Mouse (Mus musculus) lung, embryonic 14.5 days (tissue): ENCODE data around the gene Ang. TPM values are rescaled to one million over a fixed set of nuclear protein-coding genes. Genes with fewer than 3 reads are reported as not detected.

Experiments
- ATAC-seq: fragments of 200-750 bp; cut with Nextera tagmentation; 2 replicates; pipeline ENCODE4 v1.8.0; 2017; ENCODE audit warnings: mild to moderate bottlenecking, moderate TSS enrichment, moderate library complexity; ENCODE audit not compliant: insufficient read depth
- DNase-seq: peaks from one replicate; pipeline ENCODE4 v3.0.0-alpha.2; 2015
- H3K27ac ChIP-seq: fragments of 300-500 bp; sonication (generic); 2 replicates; pipeline ENCODE4 v1.5.1; 2014; ENCODE audit warnings: low read depth, mild to moderate bottlenecking, moderate library complexity
- H3K27me3 ChIP-seq: fragments of 300-500 bp; sonication (generic); 2 replicates; pipeline ENCODE4 v1.6.1; 2014; ENCODE audit warnings: low read length, control low read depth; ENCODE audit not compliant: insufficient read depth
- H3K36me3 ChIP-seq: fragments of 300-500 bp; sonication (generic); 2 replicates; pipeline ENCODE4 v1.6.1; 2014; ENCODE audit warnings: control low read depth; ENCODE audit not compliant: insufficient read depth
- H3K4me1 ChIP-seq: fragments of 300-500 bp; sonication (generic); 2 replicates; pipeline ENCODE4 v1.6.1; 2014; ENCODE audit warnings: antibody characterized with exemption, control low read depth; ENCODE audit not compliant: insufficient read depth
- H3K4me2 ChIP-seq: fragments of 300-500 bp; sonication (generic); 2 replicates; pipeline ENCODE4 v1.6.1; 2014; ENCODE audit warnings: mild to moderate bottlenecking
- H3K4me3 ChIP-seq: fragments of 300-500 bp; sonication (generic); 2 replicates; pipeline ENCODE4 v1.5.1; 2014; ENCODE audit warnings: low read depth, low read length
- H3K9ac ChIP-seq: fragments of 300-500 bp; sonication (generic); 2 replicates; pipeline ENCODE4 v1.6.1; 2014
- H3K9me3 ChIP-seq: fragments of 300-500 bp; sonication (generic); 2 replicates; pipeline ENCODE4 v1.6.1; 2016; ENCODE audit warnings: low read depth, low read length, control low read depth
- CTCF ChIP-seq: IDR thresholded peaks from 2 replicates; pipeline ENCODE4 v1.5.1; 2016; ENCODE audit warnings: antibody characterized with exemption, low read depth
- WGBS: fragments of 180-500 bp; shearing (Covaris S2); extraction: QIAGEN DNeasy Blood & Tissue Kit; methylation state at CpG from one replicate; pipeline ENCODE4 v1.1.7; 2014; 5-methylcytosine and 5-hydroxymethylcytosine counted together
- polyA plus RNA-seq: library from polyadenylated mRNA; unstranded; fragments of >200 nt; fragmentation: Nextera tagmentation; extraction: Ambion mirVana; gene quantifications from 2 replicates; pipeline ENCODE4 v1.2.1, GENCODE M21; 2014

Ang gene
- polyA plus RNA-seq, 1 experiment from 2014 or later: 5.6 TPM

GRCm38 (mm10) chr14:51088166-51088969 is 2.6 kb upstream of the Ang start:
- no peaks in the 10 kb centered on the region for H3K9me3 ChIP-seq
- H3K4me2 ChIP-seq: peak overlapping the region; percentile 82
- TF ChIP-seq CTCF: no peak
- no peaks in the 10 kb centered on the region for H3K36me3 ChIP-seq
- peak overlapping the region; percentile 84 for H3K27ac ChIP-seq
- H3K4me1 ChIP-seq: 0 out of 2 replicates have a peak, but pooled peaks cover 8% of the 10 kb centered on the region
- peak overlapping the region; percentile 59 for H3K9ac ChIP-seq
- DNase-seq (peak; percentile 93), ATAC-seq (peak; percentile 18)
- H3K4me3 ChIP-seq: peak overlapping the region; percentile 59
- no peaks in the 10 kb centered on the region for H3K27me3 ChIP-seq
- WGBS: under 1% methylated on average over 23 of the region's 23 CpGs

GRCm38 (mm10) chr14:51088970-51089673 is 1.8 kb upstream of the Ang start:
- H3K9me3 ChIP-seq: no peaks in the 10 kb centered on the region
- under 1% methylated on average over 34 of the region's 34 CpGs for WGBS
- H3K4me1 ChIP-seq: 0 out of 2 replicates have a peak, but pooled peaks cover 8% of the 10 kb centered on the region
- peak overlapping the region; percentile 82 for H3K4me2 ChIP-seq
- no peak for TF ChIP-seq CTCF
- ATAC-seq (peak; percentile 94), DNase-seq (peak; percentile 99)
- H3K27ac ChIP-seq: peak overlapping the region; percentile 91
- H3K9ac ChIP-seq: peak overlapping the region; percentile 59
- no peaks in the 10 kb centered on the region for H3K36me3 ChIP-seq
- peak overlapping the region; percentile 59 for H3K4me3 ChIP-seq
- no peaks in the 10 kb centered on the region for H3K27me3 ChIP-seq

- WGBS: under 1% methylated on average over 15 of the region's 15 CpGs
- ATAC-seq (no peak), DNase-seq (no peak)
- peak overlapping the region; percentile 52 for H3K9ac ChIP-seq
- peak overlapping the region; percentile 91 for H3K27ac ChIP-seq
- H3K9me3 ChIP-seq: no peaks in the 10 kb centered on the region
- H3K27me3 ChIP-seq: no peaks in the 10 kb centered on the region
- H3K4me2 ChIP-seq: peak overlapping the region; percentile 82
- 0 out of 2 replicates have a peak, but pooled peaks cover 8% of the 10 kb centered on the region for H3K4me1 ChIP-seq
- no peak for TF ChIP-seq CTCF
- H3K4me3 ChIP-seq: peak overlapping the region; percentile 59
- no peaks in the 10 kb centered on the region for H3K36me3 ChIP-seq
These were observed 1.3 kb upstream of the Ang start for GRCm38 (mm10) chr14:51089674-51090076.

GRCm38 (mm10) chr14:51090077-51090781 is 721 bp upstream of the Ang start:
- Histone ChIP-seq H3K36me3 (no peaks in the 10 kb centered on the region), H3K4me3 (peak overlapping the region; percentile 59), H3K9me3 (no peaks in the 10 kb centered on the region), H3K9ac (peak overlapping the region; percentile 61), H3K27ac (peak overlapping the region; percentile 91), H3K4me2 (peak overlapping the region; percentile 82), H3K27me3 (no peaks in the 10 kb centered on the region), H3K4me1 (0 out of 2 replicates have a peak, but pooled peaks cover 8% of the 10 kb centered on the region)
- ATAC-seq (peak; percentile 50), DNase-seq (peak; percentile 96)
- under 1% methylated on average over 27 of the region's 27 CpGs for WGBS
- no peak for TF ChIP-seq CTCF

GRCm38 (mm10) chr14:51092073-51092620 is 1.2 kb downstream of the Ang start:
- Histone ChIP-seq H3K4me1 (peaks cover 12% of the 10 kb centered on the region; the same call in 1 of the 2 replicates), H3K4me3 (peak overlapping the region; percentile 59; the same call in 1 of the 2 replicates), H3K9ac (no peak overlapping the region), H3K9me3 (no peaks in the 10 kb centered on the region), H3K27me3 (no peaks in the 10 kb centered on the region), H3K27ac (no peak overlapping the region), H3K4me2 (peak overlapping the region; percentile 82), H3K36me3 (no peaks in the 10 kb centered on the region)
- no peak for ATAC-seq
- WGBS: 33% methylated on average over 8 of the region's 8 CpGs
- DNase-seq: no peak
- TF ChIP-seq CTCF: no peak

- whole genome bisulfite sequencing: 28% methylated on average over 3 of the region's 3 CpGs
- peak; percentile 23 for DNase-seq
These were observed 2.5 kb downstream of the Ang start for GRCm38 (mm10) chr14:51093496-51093895.

More at GRCm38 (mm10) chr14:51093496-51093895, 2.5 kb downstream of the Ang start:
- H3K36me3 ChIP-seq: no peaks in the 10 kb centered on the region
- ATAC-seq: no peak
- no peaks in the 10 kb centered on the region for H3K9me3 ChIP-seq
- no peak overlapping the region for H3K9ac ChIP-seq
- no peak overlapping the region for H3K4me3 ChIP-seq
- TF ChIP-seq CTCF: no peak
- H3K27me3 ChIP-seq: no peaks in the 10 kb centered on the region
- no peak overlapping the region for H3K4me2 ChIP-seq
- peaks cover 12% of the 10 kb centered on the region; the same call in 1 of the 2 replicates for H3K4me1 ChIP-seq
- H3K27ac ChIP-seq: no peak overlapping the region
